Mouse (Mus musculus): ENCODE measurements at regions not wholly inside any gene's neighbourhood (a gene's known extent, or its start where the extent isn't known, plus 50 kb on each side); places are given as distances from the start of the nearest gene placed in this dataset.

- TF ChIP-seq POLR2A (IDR thresholded peaks at IDR 0.05; ENCODE audit: low read depth, low read length) (no peak), CTCF (IDR thresholded peaks at IDR 0.05; ENCODE audit: extremely low read depth, insufficient read depth, insufficient read length, insufficient replicate concordance) (no peak)
These were observed 404.3 kb upstream of the N6amt1 start for GRCm38 (mm10) chr16:86949681-86950080.

Data from spleen, adult 2 months (tissue).